ENCODE assay signal across 8 mouse cellular contexts in genomic region chr10:107122744-107123528, GRCm38 (mm10). TPM values are rescaled to one million over a fixed set of nuclear protein-coding genes. Genes with fewer than 3 reads are reported as not detected.
DNase-seq lines count a peak whose midpoint lies in the region; ATAC-seq and TF ChIP-seq lines count a peak whose summit lies in the region.

No protein-coding gene starts in this region.

- H3K27me3 ChIP-seq in forebrain, embryonic 12.5 days, result no peaks in the 10 kb centered on the region
- H3K27me3 ChIP-seq in intestine, postnatal 0 days (replicated peaks; ENCODE audit: control insufficient read depth, insufficient read depth, low read length), result no peaks in the 10 kb centered on the region
- no peaks in the 10 kb centered on the region for H3K27me3 ChIP-seq in neural tube, embryonic 15.5 days (replicated peaks)

- peak overlapping the region; percentile 63 for H3K4me2 ChIP-seq in forebrain, embryonic 12.5 days
- peak overlapping the region; percentile 72 for H3K4me2 ChIP-seq in intestine, postnatal 0 days (replicated peaks; ENCODE audit: low read depth)
- peak overlapping the region; percentile 55 for H3K4me2 ChIP-seq in neural tube, embryonic 15.5 days

- no peaks in the 10 kb centered on the region for H3K36me3 ChIP-seq in forebrain, embryonic 12.5 days (replicated peaks)
- H3K36me3 ChIP-seq in intestine, postnatal 0 days (ENCODE audit: control insufficient read depth, insufficient read depth), result no peaks in the 10 kb centered on the region
- H3K36me3 ChIP-seq in neural tube, embryonic 15.5 days, result no peaks in the 10 kb centered on the region

- ATAC-seq in forebrain, embryonic 12.5 days (ENCODE audit: low FRiP score), result no peak; the same call in 1 of the 2 replicates
- ATAC-seq in intestine, postnatal 0 days, result 0 out of 2 replicates have a peak, but pooled peaks have one; percentile 38
- ATAC-seq in neural tube, embryonic 15.5 days (ENCODE audit: low FRiP score), result no peak
- ATAC-seq in inflammation-experienced regulatory T-cells, adult 6 months, result no peak

- H3K9me3 ChIP-seq in forebrain, embryonic 12.5 days, result no peaks in the 10 kb centered on the region
- no peaks in the 10 kb centered on the region for H3K9me3 ChIP-seq in intestine, postnatal 0 days (ENCODE audit: control insufficient read depth)
- H3K9me3 ChIP-seq in neural tube, embryonic 15.5 days (replicated peaks), result no peaks in the 10 kb centered on the region

- H3K9ac ChIP-seq in forebrain, embryonic 12.5 days, result peak overlapping the region; percentile 56
- peak overlapping the region; percentile 35; the same call in 1 of the 2 replicates for H3K9ac ChIP-seq in intestine, postnatal 0 days (ENCODE audit: low read depth, low read length)
- peak overlapping the region; percentile 40 for H3K9ac ChIP-seq in neural tube, embryonic 15.5 days (replicated peaks)

- H3K27ac ChIP-seq in forebrain, embryonic 12.5 days, result no peak overlapping the region
- H3K27ac ChIP-seq in intestine, postnatal 0 days (ENCODE audit: low read depth, low read length), result no peak overlapping the region
- no peak overlapping the region for H3K27ac ChIP-seq in neural tube, embryonic 15.5 days (replicated peaks)

- no peaks in the 10 kb centered on the region for H3K4me1 ChIP-seq in lung, adult 2 months (ENCODE audit: control insufficient read depth, insufficient read depth, low read length)
- H3K4me1 ChIP-seq in forebrain, embryonic 12.5 days, result peaks cover 17% of the 10 kb centered on the region
- H3K4me1 ChIP-seq in intestine, postnatal 0 days (replicated peaks; ENCODE audit: control insufficient read depth, insufficient read depth, low read length), result no peaks in the 10 kb centered on the region
- peaks cover 7% of the 10 kb centered on the region for H3K4me1 ChIP-seq in neural tube, embryonic 15.5 days

- peak overlapping the region; percentile 53 for H3K4me3 ChIP-seq in lung, adult 2 months (replicated peaks; ENCODE audit: extremely low read depth, low read depth, low read length)
- H3K4me3 ChIP-seq in forebrain, embryonic 12.5 days (replicated peaks), result peak overlapping the region; percentile 42
- peak overlapping the region; percentile 46 for H3K4me3 ChIP-seq in intestine, postnatal 0 days (ENCODE audit: low read depth, low read length)
- peak overlapping the region; percentile 36 for H3K4me3 ChIP-seq in neural tube, embryonic 15.5 days (replicated peaks)

- no peak for TF ChIP-seq POLR2A in lung, adult 2 months (IDR thresholded peaks at IDR 0.05; ENCODE audit: borderline replicate concordance, extremely low read depth, low read depth, low read length)

- DNase-seq in lung, adult 2 months, result no peak
- DNase-seq in lung, postnatal 25 days (ENCODE audit: low spot score), result no peak
- DNase-seq in cerebellum, postnatal 36 days, result no peak
- no peak for DNase-seq in kidney, adult 9 months

- TF ChIP-seq CTCF in lung, adult 2 months (IDR thresholded peaks at IDR 0.05; ENCODE audit: insufficient read depth, low read length), result no peak
- TF ChIP-seq CTCF in intestine, postnatal 0 days (IDR thresholded peaks at IDR 0.05; ENCODE audit: low read depth), result no peak

- 8% methylated on average over 9 of the region's 9 CpGs for WGBS in lung, adult 2 months
- WGBS in forebrain, embryonic 12.5 days, result 11% methylated on average over 9 of the region's 9 CpGs
- 11% methylated on average over 9 of the region's 9 CpGs for WGBS in intestine, postnatal 0 days
- 13% methylated on average over 9 of the region's 9 CpGs for WGBS in neural tube, embryonic 15.5 days

RNA-seq across cellular contexts. Expression of gene Acss3, which starts 0.5 kb away (rescaled TPM):
- polyA plus RNA-seq in lung, adult 2 months (2012; rRNA removed), result 1.9 and 2.9 TPM in 2 replicates
- 2.0 and 2.1 TPM in 2 replicates for polyA plus RNA-seq in forebrain, embryonic 12.5 days (2016; fragmentation: Nextera tagmentation; extraction: Ambion mirVana)
- polyA plus RNA-seq in intestine, postnatal 0 days (2015; fragmentation: Nextera tagmentation; extraction: Ambion mirVana), result 0.05 and 0.13 TPM in 2 replicates
- 0.68 and 0.79 TPM in 2 replicates for polyA plus RNA-seq in neural tube, embryonic 15.5 days (2015; fragmentation: Nextera tagmentation; extraction: Ambion mirVana)
- not detected for polyA plus RNA-seq in inflammation-experienced regulatory T-cells, adult 6 months (2017; shearing (Covaris generic))
